Comparison of ENCODE assay signal across 11 mouse cellular contexts in the genomic region with DNA sequence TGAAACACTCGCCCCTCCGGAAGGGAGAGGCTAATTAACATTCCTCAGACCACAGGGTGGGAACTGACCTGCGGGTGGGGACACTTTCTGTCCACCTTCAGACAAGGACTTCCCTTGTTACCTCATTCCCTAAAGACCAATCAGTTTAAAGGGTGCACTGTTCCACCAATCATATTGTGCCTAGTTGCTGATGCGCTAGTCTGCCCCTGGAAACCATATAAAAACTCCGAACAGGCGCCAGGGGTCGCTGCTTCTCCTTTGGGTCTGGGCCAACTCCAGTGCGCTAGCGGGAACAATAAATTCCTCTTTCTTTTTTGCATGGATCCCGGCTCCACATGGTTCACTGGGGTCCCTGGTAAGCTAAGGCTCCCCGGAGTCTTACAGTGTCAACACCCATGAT. TPM values are rescaled to one million over a fixed set of nuclear protein-coding genes. Genes with fewer than 3 reads are reported as not detected.
DNase-seq lines count a peak whose midpoint lies in the region; ATAC-seq and TF ChIP-seq lines count a peak whose summit lies in the region.
"Had no signal": no experiment of that assay in that cellular context is flagged by ENCODE, and none has a peak within 500 bp of the region (broad histone marks: within the 10 kb centered on the region; RNA-seq: fewer than 3 reads in every experiment).

No protein-coding gene starts in this region.

- no peak overlapping the region for H3K4me2 ChIP-seq in intestine, embryonic 14.5 days (ENCODE audit: low read length)
- no peak overlapping the region for H3K4me2 ChIP-seq in intestine, embryonic 16.5 days (ENCODE audit: low read depth, low read length)
- H3K4me2 ChIP-seq in midbrain, postnatal 0 days (ENCODE audit: low read depth, low read length, poor library complexity, severe bottlenecking): no peak overlapping the region
- no peak overlapping the region for H3K4me2 ChIP-seq in midbrain, embryonic 16.5 days (ENCODE audit: low read length)
- no peak overlapping the region for H3K4me2 ChIP-seq in stomach, postnatal 0 days (replicated peaks; ENCODE audit: low read depth)
- no peak overlapping the region for H3K4me2 ChIP-seq in forebrain, embryonic 15.5 days (replicated peaks)

- DNase-seq in cerebellum, postnatal 10 days: peak; percentile 14 to 39
- no peak for DNase-seq in cerebellum, adult 9-11 months
- peak; percentile 54 for DNase-seq in intestine, embryonic 14.5 days (ENCODE audit: low spot score)
- DNase-seq in midbrain, postnatal 0 days (ENCODE audit: low spot score): no peak
- DNase-seq in stomach, postnatal 0 days (ENCODE audit: low spot score): no peak
- DNase-seq: kidney, postnatal 25 days; spleen, adult 18-20 months had no signal

- H3K36me3 ChIP-seq in intestine, embryonic 14.5 days (ENCODE audit: control insufficient read depth, insufficient read depth, low read length): no peaks in the 10 kb centered on the region
- no peaks in the 10 kb centered on the region for H3K36me3 ChIP-seq in intestine, embryonic 16.5 days (ENCODE audit: control insufficient read depth, insufficient read depth, low read length)
- 0 out of 2 replicates have a peak, but pooled peaks cover 3% of the 10 kb centered on the region for H3K36me3 ChIP-seq in midbrain, postnatal 0 days (ENCODE audit: insufficient read depth, low read length)
- H3K36me3 ChIP-seq in midbrain, embryonic 16.5 days (ENCODE audit: control insufficient read depth, insufficient read depth, low read length): no peaks in the 10 kb centered on the region
- H3K36me3 ChIP-seq in stomach, postnatal 0 days (ENCODE audit: control insufficient read depth, insufficient read depth, low read length): no peaks in the 10 kb centered on the region
- no peaks in the 10 kb centered on the region for H3K36me3 ChIP-seq in forebrain, embryonic 15.5 days

- no peaks in the 10 kb centered on the region for H3K4me1 ChIP-seq in intestine, embryonic 14.5 days (replicated peaks; ENCODE audit: control insufficient read depth, insufficient read depth, low read length)
- H3K4me1 ChIP-seq in intestine, embryonic 16.5 days (ENCODE audit: control insufficient read depth, insufficient read depth, low read length): no peaks in the 10 kb centered on the region
- peaks cover 3% of the 10 kb centered on the region; the same call in 1 of the 2 replicates for H3K4me1 ChIP-seq in midbrain, postnatal 0 days (ENCODE audit: insufficient read depth, low read length)
- peaks cover 6% of the 10 kb centered on the region; the same call in 1 of the 2 replicates for H3K4me1 ChIP-seq in midbrain, embryonic 16.5 days (ENCODE audit: control insufficient read depth, insufficient read depth, low read length)
- no peaks in the 10 kb centered on the region for H3K4me1 ChIP-seq in stomach, postnatal 0 days (replicated peaks; ENCODE audit: control insufficient read depth, insufficient read depth)
- H3K4me1 ChIP-seq in forebrain, embryonic 15.5 days: peaks cover 8% of the 10 kb centered on the region

- H3K27ac ChIP-seq in intestine, embryonic 14.5 days (ENCODE audit: low read depth): no peak overlapping the region
- no peak overlapping the region for H3K27ac ChIP-seq in intestine, embryonic 16.5 days (ENCODE audit: low read length)
- no peak overlapping the region for H3K27ac ChIP-seq in midbrain, postnatal 0 days (ENCODE audit: low read depth, low read length)
- no peak overlapping the region for H3K27ac ChIP-seq in midbrain, embryonic 16.5 days (ENCODE audit: low read length)
- no peak overlapping the region for H3K27ac ChIP-seq in stomach, postnatal 0 days (replicated peaks)
- H3K27ac ChIP-seq in forebrain, embryonic 15.5 days (replicated peaks): no peak overlapping the region

- no peaks in the 10 kb centered on the region for H3K9me3 ChIP-seq in intestine, embryonic 14.5 days (ENCODE audit: control insufficient read depth, low read length)
- H3K9me3 ChIP-seq in intestine, embryonic 16.5 days (ENCODE audit: control insufficient read depth, low read length): no peaks in the 10 kb centered on the region
- no peaks in the 10 kb centered on the region for H3K9me3 ChIP-seq in midbrain, postnatal 0 days (ENCODE audit: low read length)
- no peaks in the 10 kb centered on the region for H3K9me3 ChIP-seq in midbrain, embryonic 16.5 days (replicated peaks; ENCODE audit: control insufficient read depth, low read length, poor library complexity, severe bottlenecking)
- H3K9me3 ChIP-seq in stomach, postnatal 0 days (ENCODE audit: control insufficient read depth, low read length): no peaks in the 10 kb centered on the region
- no peaks in the 10 kb centered on the region for H3K9me3 ChIP-seq in forebrain, embryonic 15.5 days

- no peak overlapping the region for H3K4me3 ChIP-seq in intestine, embryonic 14.5 days (ENCODE audit: low read depth, low read length)
- no peak overlapping the region for H3K4me3 ChIP-seq in intestine, embryonic 16.5 days (ENCODE audit: low read length)
- no peak overlapping the region for H3K4me3 ChIP-seq in midbrain, postnatal 0 days (ENCODE audit: low read depth, low read length)
- H3K4me3 ChIP-seq in midbrain, embryonic 16.5 days (ENCODE audit: low read depth, low read length): no peak overlapping the region
- no peak overlapping the region for H3K4me3 ChIP-seq in stomach, postnatal 0 days (ENCODE audit: low read depth, low read length)
- H3K4me3 ChIP-seq in forebrain, embryonic 15.5 days: no peak overlapping the region
- H3K4me3 ChIP-seq: erythroblast, embryonic 14.5 days had no signal

- no peak overlapping the region for H3K9ac ChIP-seq in intestine, embryonic 14.5 days (ENCODE audit: low read length)
- H3K9ac ChIP-seq in intestine, embryonic 16.5 days (ENCODE audit: low read depth, low read length): no peak overlapping the region
- H3K9ac ChIP-seq in midbrain, postnatal 0 days (replicated peaks; ENCODE audit: low read length, poor library complexity, severe bottlenecking): no peak overlapping the region
- no peak overlapping the region for H3K9ac ChIP-seq in midbrain, embryonic 16.5 days (ENCODE audit: low read depth, low read length)
- H3K9ac ChIP-seq in stomach, postnatal 0 days (ENCODE audit: low read length): no peak overlapping the region
- H3K9ac ChIP-seq in forebrain, embryonic 15.5 days (replicated peaks): no peak overlapping the region

- 0 out of 2 replicates have a peak, but pooled peaks have one; percentile 11 for TF ChIP-seq CTCF in midbrain, postnatal 0 days (IDR thresholded peaks at IDR 0.05)
- TF ChIP-seq CTCF in stomach, postnatal 0 days (IDR thresholded peaks at IDR 0.05; ENCODE audit: low read depth): peak; percentile 35

- no peaks in the 10 kb centered on the region for H3K27me3 ChIP-seq in intestine, embryonic 14.5 days (replicated peaks; ENCODE audit: control insufficient read depth, insufficient read depth, low read length)
- no peaks in the 10 kb centered on the region for H3K27me3 ChIP-seq in intestine, embryonic 16.5 days (replicated peaks; ENCODE audit: control insufficient read depth, insufficient read depth, low read length)
- no peaks in the 10 kb centered on the region for H3K27me3 ChIP-seq in midbrain, postnatal 0 days (ENCODE audit: insufficient read depth, low read length)
- H3K27me3 ChIP-seq in midbrain, embryonic 16.5 days (ENCODE audit: control insufficient read depth, insufficient read depth, low read depth, low read length): no peaks in the 10 kb centered on the region
- no peaks in the 10 kb centered on the region for H3K27me3 ChIP-seq in stomach, postnatal 0 days (ENCODE audit: control insufficient read depth, insufficient read depth, low read length)
- H3K27me3 ChIP-seq in forebrain, embryonic 15.5 days: no peaks in the 10 kb centered on the region

- no peak for TF ChIP-seq EP300 in stomach, postnatal 0 days (optimal IDR thresholded peaks at IDR 0.05)

- ATAC-seq in intestine, embryonic 14.5 days (replicated peaks; ENCODE audit: low FRiP score, low TSS enrichment, low read depth): no peak
- ATAC-seq in intestine, embryonic 16.5 days: no peak
- no peak for ATAC-seq in midbrain, postnatal 0 days (ENCODE audit: low FRiP score)
- no peak for ATAC-seq in midbrain, embryonic 16.5 days
- ATAC-seq in stomach, postnatal 0 days (ENCODE audit: low FRiP score, low TSS enrichment): no peak
- ATAC-seq in forebrain, embryonic 15.5 days (replicated peaks): no peak

- 61% methylated on average over 11 of the region's 11 CpGs for WGBS in intestine, embryonic 14.5 days
- 58% methylated on average over 11 of the region's 11 CpGs for WGBS in intestine, embryonic 16.5 days
- WGBS in midbrain, postnatal 0 days: 73% methylated on average over 11 of the region's 11 CpGs
- WGBS in midbrain, embryonic 16.5 days: 69% methylated on average over 11 of the region's 11 CpGs
- 67% methylated on average over 11 of the region's 11 CpGs for WGBS in stomach, postnatal 0 days
- WGBS in forebrain, embryonic 15.5 days: 64% methylated on average over 11 of the region's 11 CpGs

RNA-seq across cellular contexts. Expression of a gene that starts 29.1 kb away (rescaled TPM):
- 11.9 and 15.4 TPM in 2 replicates for polyA plus RNA-seq in intestine, embryonic 14.5 days (2014; fragmentation: Nextera tagmentation; extraction: Ambion mirVana)
- polyA plus RNA-seq in intestine, embryonic 16.5 days (2015; fragmentation: Nextera tagmentation; extraction: Ambion mirVana): 9.0 and 9.8 TPM in 2 replicates
- total RNA-seq in midbrain, postnatal 0 days (2014; rRNA removed): 18.6 and 20.2 TPM in 2 replicates
- polyA plus RNA-seq in midbrain, postnatal 0 days (2015; fragmentation: Nextera tagmentation; extraction: Ambion mirVana): 8.3 and 8.6 TPM in 2 replicates
- 13.1 and 14.1 TPM in 2 replicates for polyA plus RNA-seq in midbrain, embryonic 16.5 days (2015; fragmentation: Nextera tagmentation; extraction: Ambion mirVana)
- polyA plus RNA-seq in stomach, postnatal 0 days (2015; fragmentation: Nextera tagmentation; extraction: Ambion mirVana): 6.3 and 6.4 TPM in 2 replicates
- polyA plus RNA-seq in forebrain, embryonic 15.5 days (2015; fragmentation: Nextera tagmentation; extraction: Ambion mirVana): 13.6 and 14.4 TPM in 2 replicates

RNA-seq across cellular contexts. Expression of a gene that starts 29.2 kb away (rescaled TPM):
- 16.3 and 17.8 TPM in 2 replicates for polyA plus RNA-seq in intestine, embryonic 14.5 days (2014; fragmentation: Nextera tagmentation; extraction: Ambion mirVana)
- 13.6 and 15.0 TPM in 2 replicates for polyA plus RNA-seq in intestine, embryonic 16.5 days (2015; fragmentation: Nextera tagmentation; extraction: Ambion mirVana)
- total RNA-seq in midbrain, postnatal 0 days (2014; rRNA removed): 10.4 and 10.6 TPM in 2 replicates
- polyA plus RNA-seq in midbrain, postnatal 0 days (2015; fragmentation: Nextera tagmentation; extraction: Ambion mirVana): 12.8 and 14.3 TPM in 2 replicates
- 13.4 and 13.8 TPM in 2 replicates for polyA plus RNA-seq in midbrain, embryonic 16.5 days (2015; fragmentation: Nextera tagmentation; extraction: Ambion mirVana)
- polyA plus RNA-seq in stomach, postnatal 0 days (2015; fragmentation: Nextera tagmentation; extraction: Ambion mirVana): 7.2 and 7.3 TPM in 2 replicates
- polyA plus RNA-seq in forebrain, embryonic 15.5 days (2015; fragmentation: Nextera tagmentation; extraction: Ambion mirVana): 15.2 and 16.5 TPM in 2 replicates

Comparison
In these comparisons a context has a peak if more than half of its experiments do, and no peak if none do; other contexts are left out.
1. DNase-seq: peak in cerebellum, postnatal 10 days (2 of 2) and intestine, embryonic 14.5 days (single experiment); none in cerebellum, adult 9-11 months (single experiment), midbrain, postnatal 0 days (single experiment) and stomach, postnatal 0 days (single experiment).